Mouse (Mus musculus) midbrain, embryonic 15.5 days (tissue): ENCODE data around the gene Lcp1. TPM values are rescaled to one million over a fixed set of nuclear protein-coding genes. Genes with fewer than 3 reads are reported as not detected.

Experiments used
- ATAC-seq: fragments of 200-750 bp; cut with Nextera tagmentation; replicated peaks from 2 replicates; pipeline ENCODE4 v1.8.0; 2017; ENCODE audit warnings: moderate TSS enrichment
- H3K27ac ChIP-seq: fragments of 300-500 bp; sonication (generic); 2 replicates; pipeline ENCODE4 v1.5.1; 2015; ENCODE audit warnings: mild to moderate bottlenecking, inconsistent platforms
- H3K27me3 ChIP-seq: fragments of 300-500 bp; sonication (generic); replicated peaks from 2 replicates; pipeline ENCODE4 v1.6.1; 2015; ENCODE audit warnings: inconsistent platforms
- H3K36me3 ChIP-seq: fragments of 300-500 bp; sonication (generic); replicated peaks from 2 replicates; pipeline ENCODE4 v1.6.1; 2015; ENCODE audit warnings: inconsistent platforms
- H3K4me1 ChIP-seq: fragments of 300-500 bp; sonication (generic); 2 replicates; pipeline ENCODE4 v1.6.1; 2015; ENCODE audit warnings: inconsistent platforms
- H3K4me2 ChIP-seq: fragments of 300-500 bp; sonication (generic); 2 replicates; pipeline ENCODE4 v1.6.1; 2015; ENCODE audit warnings: inconsistent platforms, mild to moderate bottlenecking, moderate library complexity
- H3K4me3 ChIP-seq: fragments of 300-500 bp; sonication (generic); 2 replicates; pipeline ENCODE4 v1.5.1; 2015; ENCODE audit warnings: mild to moderate bottlenecking, inconsistent platforms
- H3K9ac ChIP-seq: fragments of 300-500 bp; sonication (generic); 2 replicates; pipeline ENCODE4 v1.6.1; 2015; ENCODE audit warnings: mild to moderate bottlenecking, inconsistent platforms
- H3K9me3 ChIP-seq: fragments of 300-500 bp; sonication (generic); 2 replicates; pipeline ENCODE4 v1.6.1; 2016; ENCODE audit warnings: inconsistent platforms
- WGBS: fragments of 180-500 bp; shearing (Covaris S2); methylation state at CpG from one replicate; pipeline ENCODE4 v1.1.7; 2015; ENCODE audit warnings: mixed read lengths; 5-methylcytosine and 5-hydroxymethylcytosine counted together
- polyA plus RNA-seq: library from polyadenylated mRNA; unstranded; fragments of >200 nt; fragmentation: Nextera tagmentation; extraction: Ambion mirVana; gene quantifications from 2 replicates; pipeline ENCODE4 v1.2.1, GENCODE M21; 2015

Gene Lcp1
- polyA plus RNA-seq, 1 experiment from 2014 or later = 12.0 TPM

DNA sequence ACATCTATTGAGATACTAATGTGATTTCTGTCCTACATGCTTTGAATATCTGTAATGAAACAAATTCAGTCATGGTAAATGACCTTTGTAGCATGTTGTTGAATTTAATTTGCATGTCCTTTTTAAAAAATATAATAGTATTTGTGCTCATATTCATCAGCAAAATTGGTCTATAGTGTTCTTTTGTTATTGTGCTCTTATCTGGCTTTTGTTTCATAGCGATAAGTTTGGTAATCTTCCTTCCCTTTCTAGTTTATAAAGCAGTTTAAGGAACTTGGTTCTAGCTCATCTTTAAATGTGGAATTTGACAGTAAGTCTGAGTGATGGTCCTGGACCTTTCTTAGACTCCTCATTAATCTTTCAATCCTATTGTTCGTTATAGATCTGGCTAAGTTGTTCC is 28.5 kb downstream of the Lcp1 start:
- Histone ChIP-seq H3K27ac (no peak overlapping the region), H3K36me3 (no peaks in the 10 kb centered on the region), H3K4me2 (no peak overlapping the region), H3K4me3 (no peak overlapping the region), H3K4me1 (no peaks in the 10 kb centered on the region), H3K27me3 (no peaks in the 10 kb centered on the region), H3K9ac (no peak overlapping the region), H3K9me3 (no peaks in the 10 kb centered on the region)
- WGBS = 88% methylated on average over 2 of the region's 2 CpGs
- ATAC-seq = no peak

- Histone ChIP-seq H3K27me3 (no peaks in the 10 kb centered on the region), H3K4me1 (no peaks in the 10 kb centered on the region), H3K27ac (no peak overlapping the region), H3K4me2 (no peak overlapping the region), H3K9ac (no peak overlapping the region), H3K4me3 (no peak overlapping the region), H3K36me3 (no peaks in the 10 kb centered on the region), H3K9me3 (no peaks in the 10 kb centered on the region)
- ATAC-seq = no peak
- 90% methylated on average over 8 of the region's 8 CpGs for WGBS
Observed at GRCm38 (mm10) chr14:75163866-75164265, 33.0 kb downstream of the Lcp1 start.

DNA sequence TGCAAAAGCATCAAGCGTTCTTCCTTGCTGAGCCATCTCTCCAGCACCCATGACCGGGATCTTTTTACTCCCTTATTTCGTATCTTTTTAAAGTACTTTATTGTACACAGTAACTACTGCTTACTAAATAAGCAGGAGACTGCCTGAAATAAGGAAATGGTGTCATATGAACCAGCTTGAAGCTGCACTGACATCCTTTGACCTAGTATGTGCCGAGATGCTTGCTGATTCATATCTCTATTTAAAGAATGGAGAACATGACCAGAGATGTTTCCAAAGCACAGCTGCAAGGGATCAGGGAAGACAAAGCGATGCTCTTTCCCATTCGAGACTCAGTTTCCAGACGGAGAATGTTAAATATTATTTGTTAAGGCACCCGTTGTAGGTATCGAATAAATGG is 33.4 kb downstream of the Lcp1 start:
- Histone ChIP-seq H3K9ac (no peak overlapping the region), H3K36me3 (no peaks in the 10 kb centered on the region), H3K27ac (no peak overlapping the region), H3K4me1 (no peaks in the 10 kb centered on the region), H3K4me2 (no peak overlapping the region), H3K4me3 (no peak overlapping the region), H3K27me3 (no peaks in the 10 kb centered on the region), H3K9me3 (no peaks in the 10 kb centered on the region)
- ATAC-seq = no peak
- WGBS = 95% methylated on average over 9 of the region's 9 CpGs

DNA sequence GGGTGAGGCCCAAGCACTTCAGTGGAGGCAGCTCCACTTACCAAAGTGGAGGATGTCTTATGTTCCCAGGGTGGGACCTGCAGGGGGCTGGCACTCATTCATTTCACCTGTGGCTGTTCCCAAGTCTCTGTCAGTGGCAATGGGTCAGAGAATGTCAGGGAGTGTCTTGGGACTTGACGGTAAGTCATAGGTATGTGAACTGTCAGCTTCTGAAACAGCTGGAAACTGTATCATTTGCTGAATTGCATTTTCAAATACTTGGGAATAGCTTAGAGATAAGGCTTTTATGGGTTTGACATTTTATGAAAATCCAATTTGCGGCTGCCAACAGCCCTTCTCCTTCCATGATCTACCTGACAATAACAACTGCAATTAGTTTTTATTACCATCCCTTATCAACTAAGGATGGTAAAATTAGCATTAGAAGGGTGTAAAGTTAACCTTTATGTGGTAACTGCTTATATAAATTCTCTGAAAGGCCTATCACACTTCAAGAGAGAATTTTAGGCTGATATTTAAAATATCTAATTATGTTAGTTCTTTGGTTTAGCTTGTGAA is 34.8 kb downstream of the Lcp1 start:
- no peak overlapping the region for H3K4me3 ChIP-seq
- H3K36me3 ChIP-seq = no peaks in the 10 kb centered on the region
- no peaks in the 10 kb centered on the region for H3K9me3 ChIP-seq
- WGBS = 88% methylated on average over 2 of the region's 2 CpGs
- no peak overlapping the region for H3K27ac ChIP-seq
- H3K27me3 ChIP-seq = no peaks in the 10 kb centered on the region
- no peak for ATAC-seq
- H3K4me1 ChIP-seq = no peaks in the 10 kb centered on the region
- no peak overlapping the region for H3K9ac ChIP-seq
- H3K4me2 ChIP-seq = no peak overlapping the region

- H3K4me1 ChIP-seq = no peaks in the 10 kb centered on the region
- no peak overlapping the region for H3K4me2 ChIP-seq
- no peak overlapping the region for H3K9ac ChIP-seq
- H3K36me3 ChIP-seq = no peaks in the 10 kb centered on the region
- H3K27ac ChIP-seq = no peak overlapping the region
- ATAC-seq = no peak
- H3K27me3 ChIP-seq = no peaks in the 10 kb centered on the region
- 90% methylated on average over 3 of the region's 3 CpGs for WGBS
- no peaks in the 10 kb centered on the region for H3K9me3 ChIP-seq
- H3K4me3 ChIP-seq = no peak overlapping the region
Observed at GRCm38 (mm10) chr14:75168501-75168900, 37.6 kb downstream of the Lcp1 start.

GRCm38 (mm10) chr14:75170546-75170945 is 39.6 kb downstream of the Lcp1 start:
- 75% methylated on average over 1 of the region's 1 CpGs for WGBS
- no peaks in the 10 kb centered on the region for H3K9me3 ChIP-seq

GRCm38 (mm10) chr14:75174296-75174695 is 43.4 kb downstream of the Lcp1 start:
- no peak overlapping the region for H3K9ac ChIP-seq
- no peaks in the 10 kb centered on the region for H3K9me3 ChIP-seq
- WGBS = 84% methylated on average over 8 of the region's 8 CpGs
- H3K4me3 ChIP-seq = no peak overlapping the region
- no peak overlapping the region for H3K27ac ChIP-seq
- H3K4me2 ChIP-seq = no peak overlapping the region
- no peaks in the 10 kb centered on the region for H3K27me3 ChIP-seq
- H3K4me1 ChIP-seq = no peaks in the 10 kb centered on the region
- H3K36me3 ChIP-seq = no peaks in the 10 kb centered on the region
- ATAC-seq = no peak

More at GRCm38 (mm10) chr14:75170546-75170945, 39.6 kb downstream of the Lcp1 start:
- Histone ChIP-seq H3K4me1 (no peaks in the 10 kb centered on the region), H3K36me3 (no peaks in the 10 kb centered on the region), H3K4me3 (no peak overlapping the region), H3K27me3 (no peaks in the 10 kb centered on the region), H3K4me2 (no peak overlapping the region), H3K9ac (no peak overlapping the region), H3K27ac (no peak overlapping the region)
- no peak for ATAC-seq

- no peak overlapping the region for H3K9ac ChIP-seq
- no peak overlapping the region for H3K4me2 ChIP-seq
- no peak overlapping the region for H3K27ac ChIP-seq
- no peak overlapping the region for H3K4me3 ChIP-seq
- H3K27me3 ChIP-seq = no peaks in the 10 kb centered on the region
- no peaks in the 10 kb centered on the region for H3K9me3 ChIP-seq
- WGBS = 83% methylated on average over 9 of the region's 9 CpGs
- no peaks in the 10 kb centered on the region for H3K36me3 ChIP-seq
- ATAC-seq = no peak
- H3K4me1 ChIP-seq = no peaks in the 10 kb centered on the region
Observed at GRCm38 (mm10) chr14:75174731-75175555, 44.0 kb downstream of the Lcp1 start.

DNA sequence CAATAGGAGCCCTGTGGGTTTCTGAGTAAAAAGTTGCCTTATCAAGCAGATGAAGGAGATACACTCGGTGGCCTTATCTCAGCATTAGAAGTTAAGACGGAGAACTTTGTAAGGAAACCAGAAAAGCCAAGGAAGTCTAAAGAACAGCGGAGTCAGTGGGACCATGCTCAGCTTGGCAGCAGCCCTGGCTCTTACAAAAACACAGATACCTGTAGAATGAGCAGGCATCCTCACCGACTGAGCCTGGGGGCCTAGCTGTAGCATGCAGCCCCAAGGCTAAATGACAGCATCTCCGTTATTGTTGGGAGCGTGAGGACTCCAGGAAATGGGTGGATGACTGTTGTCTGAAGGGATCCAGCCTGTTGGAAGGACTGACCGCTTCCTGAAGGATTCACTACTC is 44.9 kb downstream of the Lcp1 start:
- no peak for ATAC-seq
- Histone ChIP-seq H3K4me2 (no peak overlapping the region), H3K9me3 (no peaks in the 10 kb centered on the region), H3K4me3 (no peak overlapping the region), H3K9ac (no peak overlapping the region), H3K36me3 (no peaks in the 10 kb centered on the region), H3K4me1 (no peaks in the 10 kb centered on the region), H3K27ac (no peak overlapping the region), H3K27me3 (no peaks in the 10 kb centered on the region)
- 90% methylated on average over 7 of the region's 7 CpGs for WGBS

GRCm38 (mm10) chr14:75176425-75177045 is 45.6 kb downstream of the Lcp1 start:
- no peaks in the 10 kb centered on the region for H3K27me3 ChIP-seq
- H3K9me3 ChIP-seq = no peaks in the 10 kb centered on the region
- no peaks in the 10 kb centered on the region for H3K36me3 ChIP-seq
- H3K4me3 ChIP-seq = no peak overlapping the region
- H3K4me1 ChIP-seq = no peaks in the 10 kb centered on the region
- 59% methylated on average over 4 of the region's 4 CpGs for WGBS
- ATAC-seq = no peak
- no peak overlapping the region for H3K4me2 ChIP-seq
- H3K27ac ChIP-seq = no peak overlapping the region
- no peak overlapping the region for H3K9ac ChIP-seq

- 72% methylated on average over 3 of the region's 3 CpGs for WGBS
- no peaks in the 10 kb centered on the region for H3K4me1 ChIP-seq
- H3K27me3 ChIP-seq = no peaks in the 10 kb centered on the region
- H3K4me2 ChIP-seq = no peak overlapping the region
- H3K9ac ChIP-seq = no peak overlapping the region
- H3K27ac ChIP-seq = no peak overlapping the region
- H3K4me3 ChIP-seq = no peak overlapping the region
- ATAC-seq = no peak
- H3K9me3 ChIP-seq = no peaks in the 10 kb centered on the region
- no peaks in the 10 kb centered on the region for H3K36me3 ChIP-seq
Observed at GRCm38 (mm10) chr14:75177400-75177799, 46.5 kb downstream of the Lcp1 start.

- Histone ChIP-seq H3K27me3 (no peaks in the 10 kb centered on the region), H3K4me2 (no peak overlapping the region), H3K36me3 (no peaks in the 10 kb centered on the region), H3K4me1 (no peaks in the 10 kb centered on the region), H3K9ac (no peak overlapping the region), H3K27ac (no peak overlapping the region), H3K4me3 (no peak overlapping the region), H3K9me3 (no peaks in the 10 kb centered on the region)
- no peak for ATAC-seq
- WGBS = 87% methylated on average over 14 of the region's 14 CpGs
Observed at GRCm38 (mm10) chr14:75178384-75178793, 47.5 kb downstream of the Lcp1 start.
